Mouse (Mus musculus) kidney, adult 18-20 months (tissue): ENCODE results near the gene Gadl1.

Experiments used
- DNase-seq: peaks from one replicate; pipeline ENCODE4 v3.0.0; 2021

The Gadl1 gene

DNA sequence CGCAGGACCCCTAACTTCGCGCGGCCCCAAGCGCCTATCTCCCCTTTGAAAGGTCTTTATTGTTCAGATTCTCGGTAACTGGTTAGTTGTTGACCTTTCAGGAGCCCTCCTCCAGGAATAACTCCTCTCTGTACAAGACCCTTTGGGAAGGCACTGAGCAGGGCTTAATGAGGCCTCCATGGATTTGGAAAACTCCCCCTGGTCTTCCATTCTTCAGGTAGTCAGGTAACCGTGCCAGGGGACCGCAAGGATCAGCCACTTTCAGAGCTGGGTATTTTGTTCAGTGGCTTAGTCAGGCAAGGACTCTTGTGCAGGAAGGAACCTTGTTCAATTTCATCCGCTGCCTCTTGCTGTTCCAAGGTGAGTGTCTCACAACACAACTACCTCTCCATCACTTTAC lies at the start of gene Gadl1:
Gene Gadl1, plus strand, starts transcription at position 301 of the 400 bp plus-strand sequence.
- no peak for DNase-seq

DNA sequence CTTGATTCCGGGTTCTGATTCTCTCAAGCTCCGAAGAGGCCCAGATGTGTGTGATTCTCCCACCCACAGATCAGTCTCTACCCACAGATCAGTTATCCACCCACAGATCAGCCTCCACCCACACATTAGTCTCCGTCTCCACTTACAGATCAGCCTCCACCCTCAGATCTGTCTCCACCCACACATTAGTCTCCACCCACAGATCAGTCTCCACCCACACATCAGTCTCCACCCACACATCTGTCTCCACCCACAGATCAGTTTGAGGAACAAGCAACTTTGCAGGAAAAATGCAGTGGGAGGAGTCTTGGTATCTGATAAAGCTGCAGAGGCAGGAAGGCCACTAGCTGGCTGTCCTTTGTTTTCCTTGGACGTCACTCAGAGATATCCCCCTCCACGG lies 46.5 kb upstream of the Gadl1 start:
- no peak for DNase-seq

- DNase-seq = no peak
Observed at GRCm38 (mm10) chr9:115863326-115863725, 45.9 kb upstream of the Gadl1 start.

DNA sequence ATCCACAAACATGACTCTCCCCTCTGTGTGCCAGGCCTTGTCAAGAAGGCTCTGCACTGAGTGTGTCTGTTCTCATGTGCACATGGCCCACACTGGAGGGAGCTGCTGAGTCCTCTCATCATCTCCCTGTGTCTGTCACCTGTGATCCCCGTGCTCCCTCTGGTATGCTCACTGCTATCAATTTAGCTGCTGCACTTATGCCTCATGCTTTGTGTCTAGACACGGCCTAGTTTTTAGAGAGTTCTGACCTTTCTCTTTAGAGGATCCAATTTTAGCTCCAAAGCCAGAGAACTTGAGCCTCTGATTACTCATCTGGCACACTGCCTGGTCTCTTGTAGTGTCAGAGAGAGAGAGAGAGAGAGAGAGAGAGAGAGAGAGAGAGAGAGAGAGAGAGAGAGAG lies 42.0 kb upstream of the Gadl1 start:
- DNase-seq = no peak

DNA sequence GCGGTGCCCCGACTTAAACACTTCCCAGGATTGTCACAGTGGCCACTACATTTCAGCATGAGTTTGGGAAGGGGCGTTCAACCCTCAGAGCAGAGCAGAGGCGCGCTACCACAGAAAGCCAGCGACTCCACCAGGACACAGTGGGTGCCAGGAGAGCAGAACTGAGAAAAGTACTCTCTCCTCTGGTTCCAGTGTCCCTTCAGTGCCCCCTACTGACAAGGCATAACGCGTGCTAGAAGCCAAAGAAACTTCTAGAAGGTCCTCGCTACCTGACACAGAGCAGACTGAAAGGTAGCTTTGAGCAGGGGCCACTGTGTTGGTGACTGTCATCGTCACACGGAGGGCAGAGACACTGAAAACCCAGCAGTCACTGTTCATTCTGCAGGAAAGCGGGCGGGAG lies 39.1 kb upstream of the Gadl1 start:
- no peak for DNase-seq

GRCm38 (mm10) chr9:115870640-115871039 lies 38.6 kb upstream of the Gadl1 start:
- no peak for DNase-seq

GRCm38 (mm10) chr9:115880500-115880899 lies 28.8 kb upstream of the Gadl1 start:
- DNase-seq = no peak

- peak; percentile 14 for DNase-seq
Observed at GRCm38 (mm10) chr9:115881137-115881536, 28.1 kb upstream of the Gadl1 start.

DNA sequence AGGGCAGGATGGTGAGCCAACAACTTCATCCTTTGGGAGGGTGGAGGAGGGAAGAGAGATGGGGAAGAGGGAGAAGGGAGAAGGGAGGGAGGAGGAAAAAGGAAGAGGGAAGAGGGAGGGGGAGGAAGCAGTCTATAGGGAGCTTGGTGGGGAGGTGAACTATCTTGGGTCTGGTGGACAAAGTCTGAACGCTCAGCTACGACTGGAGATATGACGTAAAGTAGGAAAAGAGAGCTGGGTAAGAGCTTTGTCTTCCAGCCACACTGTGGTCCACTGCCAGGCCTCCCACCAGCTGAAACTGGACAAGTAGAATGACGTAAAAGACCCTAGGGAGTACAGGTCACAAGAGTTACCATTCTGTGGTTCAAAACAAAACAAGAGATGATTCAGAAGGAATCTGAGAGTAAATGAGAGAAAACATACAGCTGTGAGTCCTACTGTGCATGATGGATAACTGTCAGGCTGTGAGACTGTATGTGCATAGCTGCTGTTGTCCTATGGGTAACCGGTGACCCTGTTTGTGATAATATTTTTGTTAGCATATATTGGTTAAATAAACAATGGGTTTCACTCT lies 26.5 kb upstream of the Gadl1 start:
- DNase-seq = no peak

DNA sequence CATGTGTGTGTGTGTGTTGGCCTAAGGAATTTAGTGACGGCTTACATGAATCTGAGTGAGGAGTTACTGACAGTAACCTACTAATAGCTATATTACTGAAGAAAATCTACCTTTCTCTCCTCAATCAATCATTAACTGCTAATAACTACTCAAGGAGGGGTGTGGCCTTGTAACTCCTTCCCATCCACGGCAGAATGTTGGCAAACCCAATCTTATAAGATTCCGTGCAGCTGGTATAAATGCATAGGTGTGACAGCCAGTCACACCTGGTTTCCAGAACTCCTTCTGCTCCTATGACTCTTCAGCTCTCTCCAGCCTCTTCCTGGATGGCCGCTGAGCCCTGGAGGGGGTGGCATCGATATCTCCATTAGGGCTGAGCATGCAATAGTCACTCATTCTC lies 25.8 kb upstream of the Gadl1 start:
- DNase-seq = no peak

- no peak for DNase-seq
Observed at GRCm38 (mm10) chr9:115887571-115887970, 21.7 kb upstream of the Gadl1 start.

DNA sequence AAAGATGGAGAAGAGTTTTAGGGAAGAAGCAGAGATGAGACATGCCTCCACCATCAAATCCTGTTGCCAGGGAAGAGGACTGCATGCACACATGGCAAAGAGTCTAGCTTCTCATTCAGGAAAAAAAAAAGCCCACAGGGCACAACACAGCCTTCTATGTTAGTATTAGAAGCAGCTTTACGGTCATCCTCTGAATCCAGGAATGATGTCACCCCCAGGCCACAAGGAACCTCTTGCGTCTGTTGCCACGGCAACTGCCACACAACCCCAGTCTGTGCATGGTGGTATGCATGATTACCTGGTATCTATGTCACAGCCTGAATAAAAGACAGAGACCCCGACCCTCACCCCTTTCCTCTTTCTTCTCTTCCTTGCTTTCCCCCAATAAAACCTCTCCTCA lies 16.1 kb upstream of the Gadl1 start:
- DNase-seq = no peak

GRCm38 (mm10) chr9:115893947-115894346 lies 15.3 kb upstream of the Gadl1 start:
- peak; percentile 20 for DNase-seq

DNA sequence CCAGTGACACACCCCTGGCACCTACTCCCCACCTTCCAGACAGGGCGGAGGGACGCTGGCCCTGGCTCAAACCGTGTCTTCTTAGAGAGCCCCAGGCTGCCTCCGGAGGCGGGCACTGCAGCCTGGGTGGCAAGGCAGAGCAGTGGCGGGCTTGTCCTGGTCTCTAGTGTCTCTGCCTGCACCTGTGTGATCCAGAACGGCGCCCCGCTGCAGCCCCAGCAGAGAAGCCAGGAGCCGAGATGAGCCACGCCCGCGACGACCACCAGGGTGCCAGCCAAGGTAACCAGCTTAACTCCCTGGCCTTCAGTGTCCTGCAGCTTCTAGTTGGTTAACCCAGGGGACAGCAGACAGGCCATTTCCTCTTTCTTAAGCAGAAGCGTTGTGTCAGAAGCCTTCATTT lies 930 bp upstream of the Gadl1 start:
- DNase-seq = no peak

- no peak for DNase-seq
Observed at GRCm38 (mm10) chr9:115914006-115914405, 4.8 kb downstream of the Gadl1 start.

DNA sequence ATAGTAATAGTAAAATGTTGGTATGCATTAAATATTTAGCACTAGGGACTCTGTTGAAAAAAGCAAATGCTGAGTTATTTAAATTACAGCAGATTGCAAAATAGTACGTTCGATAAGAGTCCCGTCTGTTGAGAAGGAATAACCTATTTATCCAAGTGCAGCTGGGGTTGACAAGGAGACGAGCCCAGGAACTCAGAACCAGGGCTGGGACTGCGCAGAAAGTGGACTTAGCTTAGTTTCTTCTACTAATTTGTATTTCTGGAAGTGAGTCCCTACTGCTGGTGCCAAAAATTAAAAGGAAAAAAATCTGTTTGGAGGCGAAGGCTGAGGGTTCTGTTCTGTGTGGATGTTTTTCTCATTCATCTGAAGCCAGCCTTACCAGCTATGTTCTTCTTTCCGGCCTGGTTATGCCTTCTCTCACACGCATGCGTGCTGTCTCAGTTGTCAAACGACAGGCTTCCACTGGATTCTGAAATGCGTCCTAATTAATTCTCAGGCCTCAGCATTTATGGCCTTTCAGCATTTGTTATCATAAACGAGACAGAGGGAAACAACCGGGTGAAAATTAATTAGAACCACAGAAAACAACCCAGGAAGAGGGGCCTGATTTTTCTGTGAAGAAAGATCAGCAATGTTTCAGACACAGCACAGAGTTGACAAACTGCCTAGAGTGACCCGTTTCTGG lies 6.5 kb downstream of the Gadl1 start:
- no peak for DNase-seq

- DNase-seq = no peak
Observed at GRCm38 (mm10) chr9:115919736-115920135, 10.5 kb downstream of the Gadl1 start.

- DNase-seq = no peak
Observed at GRCm38 (mm10) chr9:115922662-115923061, 13.4 kb downstream of the Gadl1 start.

- DNase-seq = no peak
Observed at GRCm38 (mm10) chr9:115924094-115924493, 14.8 kb downstream of the Gadl1 start.

- no peak for DNase-seq
Observed at GRCm38 (mm10) chr9:115931803-115932202, 22.5 kb downstream of the Gadl1 start.

- DNase-seq = no peak
Observed at GRCm38 (mm10) chr9:115932741-115933140, 23.5 kb downstream of the Gadl1 start.

DNA sequence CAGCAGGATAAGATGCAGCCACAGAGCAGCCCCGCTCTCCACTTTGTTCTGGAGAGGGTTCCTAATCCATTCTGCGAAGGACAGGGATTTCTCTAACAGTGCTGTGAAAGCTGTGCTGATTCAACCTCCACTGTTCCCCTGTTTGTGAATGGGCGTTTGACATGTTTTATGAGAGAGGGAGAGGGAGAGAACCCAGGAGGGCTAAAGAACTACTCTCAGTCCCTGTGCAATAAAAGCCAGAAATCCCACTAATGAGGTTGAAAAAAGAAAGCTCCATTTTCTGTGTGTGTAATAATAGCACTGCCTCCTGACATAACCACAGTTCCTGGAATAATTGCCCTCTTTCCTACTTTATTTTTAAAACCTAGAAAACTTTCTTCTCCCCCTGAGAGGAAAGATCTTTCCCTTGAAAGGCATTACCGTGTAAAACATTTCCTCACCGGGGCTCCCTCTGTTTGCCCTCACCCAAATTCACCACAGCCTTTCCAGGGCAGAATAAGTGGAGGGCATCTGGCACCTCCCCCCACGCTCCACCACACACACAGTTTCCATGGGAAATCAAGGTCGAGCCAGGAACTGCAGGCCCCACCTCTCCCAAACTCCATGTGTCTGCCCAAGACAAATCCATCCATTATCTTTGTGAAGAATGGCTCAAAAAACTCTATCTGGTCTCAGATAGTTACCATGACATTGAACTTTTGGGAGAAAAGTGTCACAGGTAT lies 24.1 kb downstream of the Gadl1 start:
- DNase-seq = no peak

DNA sequence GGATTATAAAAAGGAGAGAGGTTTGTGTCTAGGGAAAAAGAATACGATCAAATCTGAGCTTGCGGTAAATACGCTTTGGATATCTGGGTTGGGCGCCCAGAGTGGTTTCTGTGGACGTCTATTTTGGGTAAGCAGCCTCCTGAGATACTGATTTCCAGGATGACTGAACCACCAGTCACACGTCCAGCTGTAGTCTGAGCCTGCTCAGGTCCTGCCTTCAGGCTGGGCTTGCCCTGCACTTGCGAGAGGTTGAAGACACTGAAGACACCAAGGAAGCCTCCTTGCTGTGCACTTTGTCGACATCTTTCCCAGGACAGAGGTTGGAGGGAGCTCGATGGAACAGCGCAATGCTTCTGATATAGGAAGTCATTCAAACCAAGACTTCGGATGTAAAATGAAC lies 25.0 kb downstream of the Gadl1 start:
- no peak for DNase-seq

DNA sequence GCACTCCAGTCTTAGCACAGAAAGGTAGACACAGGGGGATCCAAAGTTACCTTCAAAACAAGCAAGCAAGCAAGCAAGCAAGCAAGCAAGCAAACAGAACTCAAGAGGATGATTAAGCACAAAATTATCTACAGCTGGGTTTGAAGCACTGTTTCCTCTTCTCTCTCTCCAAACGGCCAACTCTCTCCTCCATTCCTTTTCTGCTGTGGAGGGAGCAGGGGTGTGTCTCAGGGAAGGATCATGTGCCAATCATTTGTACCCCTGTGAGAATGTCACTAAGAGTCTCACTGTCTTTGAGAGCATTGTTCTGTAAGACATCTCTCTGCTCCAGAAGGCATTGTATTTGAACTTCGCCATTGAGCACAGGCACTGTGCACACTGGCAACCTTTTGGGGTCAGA lies 27.1 kb downstream of the Gadl1 start:
- no peak for DNase-seq
